Mouse (Mus musculus) heart, postnatal 0 days (tissue): Measurements from ENCODE around the gene Metap1.

Experiments
- CTCF ChIP-seq: IDR thresholded peaks from 2 replicates; pipeline ENCODE4 v1.5.1; 2016; ENCODE audit warnings: antibody characterized with exemption, control low read depth, low read depth
- EP300 ChIP-seq: IDR thresholded peaks from 2 replicates; pipeline ENCODE4 v1.6.1; 2016; ENCODE audit warnings: antibody characterized with exemption, low read depth

- TF ChIP-seq CTCF (no peak), EP300 (no peak)
Observed at GRCm38 (mm10) chr3:138515656-138516370, 26.5 kb upstream of the Metap1 start.
